ENCODE assay signal across 15 mouse cellular contexts in the genomic region with DNA sequence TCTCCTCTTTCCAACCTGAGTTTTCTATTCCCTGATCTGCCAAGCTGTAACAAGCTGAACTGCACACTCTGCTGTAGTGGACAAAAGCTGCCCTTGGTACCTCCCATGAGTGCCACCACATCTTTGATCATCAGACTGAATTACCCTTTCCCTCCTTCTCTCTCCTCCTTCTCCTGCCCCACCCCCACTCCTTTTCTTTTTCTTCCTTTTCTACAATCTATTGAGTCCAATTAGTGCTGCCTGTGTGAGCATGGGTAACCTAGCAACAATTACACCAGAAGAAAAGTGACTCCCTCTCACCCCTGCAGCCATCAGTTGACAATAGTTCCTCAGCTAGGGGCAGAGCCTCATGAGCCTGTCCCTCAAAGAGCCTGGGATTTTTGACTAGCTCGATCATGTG. TPM values are rescaled to one million over a fixed set of nuclear protein-coding genes. Genes with fewer than 3 reads are reported as not detected.
DNase-seq lines count a peak whose midpoint lies in the region; ATAC-seq lines count a peak whose summit lies in the region.
"Had no signal": no experiment of that assay in that cellular context is flagged by ENCODE, and none has a peak within 500 bp of the region (broad histone marks: within the 10 kb centered on the region; RNA-seq: fewer than 3 reads in every experiment).

No protein-coding gene starts in this region.

- H3K27ac ChIP-seq in kidney, embryonic 14.5 days (ENCODE audit: low read depth, low read length) = no peak overlapping the region
- H3K27ac ChIP-seq in forebrain, embryonic 14.5 days (ENCODE audit: low read depth, low read length) = peak overlapping the region; percentile 35; the same call in 1 of the 2 replicates
- 0 out of 2 replicates have a peak overlapping the region, but pooled peaks have one; percentile 5 for H3K27ac ChIP-seq in midbrain, embryonic 14.5 days (replicated peaks; ENCODE audit: low read depth, low read length)
- H3K27ac ChIP-seq: gastrocnemius, adult 2 months; liver, embryonic 13.5 days had no signal

- no peak overlapping the region for H3K4me2 ChIP-seq in kidney, embryonic 14.5 days (replicated peaks; ENCODE audit: low read depth, low read length)
- no peak overlapping the region for H3K4me2 ChIP-seq in forebrain, embryonic 14.5 days (ENCODE audit: low read length)
- no peak overlapping the region for H3K4me2 ChIP-seq in midbrain, embryonic 14.5 days (ENCODE audit: low read length)
- H3K4me2 ChIP-seq: liver, embryonic 13.5 days had no signal

- H3K4me3 ChIP-seq in kidney, embryonic 14.5 days (ENCODE audit: low read length) = no peak overlapping the region
- no peak overlapping the region for H3K4me3 ChIP-seq in forebrain, embryonic 14.5 days (ENCODE audit: low read depth, low read length)
- H3K4me3 ChIP-seq in midbrain, embryonic 14.5 days (replicated peaks; ENCODE audit: low read depth, low read length) = no peak overlapping the region
- H3K4me3 ChIP-seq: gastrocnemius, adult 2 months; liver, embryonic 13.5 days had no signal

- no peaks in the 10 kb centered on the region for H3K27me3 ChIP-seq in kidney, embryonic 14.5 days (ENCODE audit: control insufficient read depth, insufficient read depth, low read length)
- H3K27me3 ChIP-seq in forebrain, embryonic 14.5 days (replicated peaks; ENCODE audit: control insufficient read depth, insufficient read depth, low read length) = no peaks in the 10 kb centered on the region
- no peaks in the 10 kb centered on the region for H3K27me3 ChIP-seq in midbrain, embryonic 14.5 days (ENCODE audit: control insufficient read depth, insufficient read depth, low read length)
- H3K27me3 ChIP-seq: liver, embryonic 13.5 days had no signal

- 17% methylated on average over 1 of the region's 1 CpGs for WGBS in kidney, embryonic 14.5 days
- 0% methylated on average over 1 of the region's 1 CpGs for WGBS in forebrain, embryonic 14.5 days
- WGBS in midbrain, embryonic 14.5 days = 0% methylated on average over 1 of the region's 1 CpGs

- 0 out of 2 replicates have a peak, but pooled peaks have one; percentile 28 for ATAC-seq in kidney, embryonic 14.5 days (ENCODE audit: low FRiP score, low TSS enrichment)
- ATAC-seq in forebrain, embryonic 14.5 days = peak; percentile 32
- peak; percentile 22; the same call in 1 of the 2 replicates for ATAC-seq in midbrain, embryonic 14.5 days (ENCODE audit: low FRiP score, low TSS enrichment)
- ATAC-seq: lung, postnatal 0 days had no signal

- 0 out of 2 replicates have a peak, but pooled peaks cover 3% of the 10 kb centered on the region for H3K4me1 ChIP-seq in kidney, embryonic 14.5 days (ENCODE audit: control insufficient read depth, insufficient read depth, low read length)
- peaks cover 15% of the 10 kb centered on the region for H3K4me1 ChIP-seq in forebrain, embryonic 14.5 days (ENCODE audit: control insufficient read depth, insufficient read depth, low read length)
- peaks cover 12% of the 10 kb centered on the region; the same call in 1 of the 2 replicates for H3K4me1 ChIP-seq in midbrain, embryonic 14.5 days (ENCODE audit: control insufficient read depth, insufficient read depth, low read length)

- no peaks in the 10 kb centered on the region for H3K9me3 ChIP-seq in kidney, embryonic 14.5 days (ENCODE audit: control insufficient read depth, low read length)
- H3K9me3 ChIP-seq in forebrain, embryonic 14.5 days (replicated peaks; ENCODE audit: control insufficient read depth, low read length) = no peaks in the 10 kb centered on the region
- H3K9me3 ChIP-seq in midbrain, embryonic 14.5 days (ENCODE audit: control insufficient read depth, low read length) = no peaks in the 10 kb centered on the region
- H3K9me3 ChIP-seq: liver, embryonic 13.5 days had no signal

- H3K9ac ChIP-seq in kidney, embryonic 14.5 days (ENCODE audit: low read depth, low read length) = no peak overlapping the region
- no peak overlapping the region for H3K9ac ChIP-seq in forebrain, embryonic 14.5 days (ENCODE audit: low read length)
- H3K9ac ChIP-seq in midbrain, embryonic 14.5 days (replicated peaks; ENCODE audit: low read length) = no peak overlapping the region
- H3K9ac ChIP-seq: liver, embryonic 13.5 days had no signal

- DNase-seq in kidney, adult 18-20 months = no peak
- peak; percentile 84 for DNase-seq in embryo, embryonic 10 days (ENCODE audit: low spot score)
- peak; percentile 69 for DNase-seq in forebrain, embryonic 14.5 days (ENCODE audit: low spot score)
- peak; percentile 58 for DNase-seq in midbrain, embryonic 14.5 days
- no peak for DNase-seq in adrenal gland, postnatal 36 days
- DNase-seq in gastrocnemius, postnatal 10 days = no peak
- DNase-seq in spleen, postnatal 36 days (ENCODE audit: low spot score in 2 of 2) = no peak
- DNase-seq: adrenal gland, postnatal 14 days; B cell, adult 2 months; gastrocnemius, adult 2 months; kidney, postnatal 10 days; liver, embryonic 13.5 days; thymus, adult 18-20 months had no signal

- H3K36me3 ChIP-seq in kidney, embryonic 14.5 days (ENCODE audit: control insufficient read depth, insufficient read depth, low read length) = no peaks in the 10 kb centered on the region
- H3K36me3 ChIP-seq in forebrain, embryonic 14.5 days (ENCODE audit: control insufficient read depth, insufficient read depth, low read length) = no peaks in the 10 kb centered on the region
- no peaks in the 10 kb centered on the region for H3K36me3 ChIP-seq in midbrain, embryonic 14.5 days (ENCODE audit: control insufficient read depth, insufficient read depth, low read length)
- H3K36me3 ChIP-seq: liver, embryonic 13.5 days had no signal

RNA-seq across cellular contexts. Expression of a gene that starts 4.2 kb away (rescaled TPM):
- polyA plus RNA-seq in kidney, embryonic 14.5 days (2014; fragmentation: Nextera tagmentation; extraction: Ambion mirVana) = 64.6 and 82.5 TPM in 2 replicates
- polyA plus RNA-seq in forebrain, embryonic 14.5 days (2014; fragmentation: Nextera tagmentation; extraction: Ambion mirVana) = 54.9 and 63.7 TPM in 2 replicates
- 66.1 and 74.7 TPM in 2 replicates for polyA plus RNA-seq in midbrain, embryonic 14.5 days (2014; fragmentation: Nextera tagmentation; extraction: Ambion mirVana)
- total RNA-seq in adrenal gland, postnatal 36 days (2021) = 10 to 100 TPM; 65.3 to 82.9 TPM
- 10 to 100 TPM; 21.2 to 24.6 TPM for total RNA-seq in gastrocnemius, postnatal 10 days (2021)

RNA-seq across cellular contexts. Expression of a gene that starts 54.0 kb away (rescaled TPM):
- 45.6 and 76.7 TPM in 2 replicates for polyA plus RNA-seq in kidney, embryonic 14.5 days (2014; fragmentation: Nextera tagmentation; extraction: Ambion mirVana)
- 73.7 and 77.7 TPM in 2 replicates for polyA plus RNA-seq in forebrain, embryonic 14.5 days (2014; fragmentation: Nextera tagmentation; extraction: Ambion mirVana)
- 52.2 and 72.8 TPM in 2 replicates for polyA plus RNA-seq in midbrain, embryonic 14.5 days (2014; fragmentation: Nextera tagmentation; extraction: Ambion mirVana)
- 100 to 1,000 TPM; 139 to 163 TPM for total RNA-seq in adrenal gland, postnatal 36 days (2021)
- total RNA-seq in gastrocnemius, postnatal 10 days (2021) = 10 to 100 TPM; 46.1 to 64.2 TPM

Comparison
In these comparisons a context has a peak if more than half of its experiments do, and no peak if none do; other contexts are left out.
1. DNase-seq: peak in embryo, embryonic 10 days (single experiment), forebrain, embryonic 14.5 days (single experiment) and midbrain, embryonic 14.5 days (single experiment); none in kidney, adult 18-20 months (single experiment), adrenal gland, postnatal 36 days (0 of 2), gastrocnemius, postnatal 10 days (single experiment) and spleen, postnatal 36 days (0 of 2).
2. Peak in every context shown above with its lines, with median percentiles within 50 percentile points of each other: ATAC-seq.